Mouse (Mus musculus) midbrain, embryonic 11.5 days (tissue): ENCODE measurements around the gene Oxsm. TPM values are rescaled to one million over a fixed set of nuclear protein-coding genes. Genes with fewer than 3 reads are reported as not detected.

Experiments
- ATAC-seq: fragments of 200-750 bp; cut with Nextera tagmentation; 2 replicates; pipeline ENCODE4 v1.8.0; 2017; ENCODE audit warnings: moderate TSS enrichment, moderate library complexity; ENCODE audit not compliant: low FRiP score
- DNase-seq: peaks from one replicate; pipeline ENCODE4 v3.0.0; 2015; ENCODE audit warnings: low spot score; ENCODE audit errors: missing footprints
- H3K27ac ChIP-seq: fragments of 300-500 bp; sonication (generic); 2 replicates; pipeline ENCODE4 v1.5.1; 2014; ENCODE audit warnings: low read depth, low read length
- H3K27me3 ChIP-seq: fragments of 300-500 bp; sonication (generic); 2 replicates; pipeline ENCODE4 v1.6.1; 2014; ENCODE audit warnings: mild to moderate bottlenecking, low read length, moderate library complexity, mixed read lengths; ENCODE audit not compliant: control insufficient read depth, insufficient read depth
- H3K36me3 ChIP-seq: fragments of 300-500 bp; sonication (generic); 2 replicates; pipeline ENCODE4 v1.6.1; 2014; ENCODE audit warnings: mild to moderate bottlenecking, low read length, moderate library complexity, mixed read lengths; ENCODE audit not compliant: control insufficient read depth, insufficient read depth
- H3K4me1 ChIP-seq: fragments of 300-500 bp; sonication (generic); 2 replicates; pipeline ENCODE4 v1.6.1; 2014; ENCODE audit warnings: low read length; ENCODE audit not compliant: control insufficient read depth, insufficient read depth
- H3K4me2 ChIP-seq: fragments of 300-500 bp; sonication (generic); 2 replicates; pipeline ENCODE4 v1.6.1; 2014; ENCODE audit warnings: mild to moderate bottlenecking, moderate library complexity
- H3K4me3 ChIP-seq: fragments of 300-500 bp; sonication (generic); 2 replicates; pipeline ENCODE4 v1.5.1; 2014; ENCODE audit warnings: low read depth, low read length
- H3K9ac ChIP-seq: fragments of 300-500 bp; sonication (generic); 2 replicates; pipeline ENCODE4 v1.6.1; 2014; ENCODE audit warnings: low read length
- H3K9me3 ChIP-seq: fragments of 300-500 bp; sonication (generic); 2 replicates; pipeline ENCODE4 v1.6.1; 2016; ENCODE audit warnings: low read length; ENCODE audit not compliant: control insufficient read depth
- WGBS: fragments of 180-500 bp; shearing (Covaris S2); extraction: QIAGEN DNeasy Blood & Tissue Kit; methylation state at CpG from one replicate; pipeline ENCODE4 v1.1.7; 2014; 5-methylcytosine and 5-hydroxymethylcytosine counted together
- polyA plus RNA-seq: library from polyadenylated mRNA; unstranded; fragments of >200 nt; fragmentation: Nextera tagmentation; extraction: Ambion mirVana; gene quantifications from 2 replicates; pipeline ENCODE4 v1.2.1, GENCODE M21; 2014

Oxsm gene
- 1.3 and 1.8 TPM in 2 replicates for polyA plus RNA-seq

- H3K27ac ChIP-seq, result peak within 1 kb of the TSS; percentile 50; the same call in 1 of the 2 replicates
- peak within 1 kb of the TSS; percentile 69 for H3K4me3 ChIP-seq
- no peaks in the 10 kb centered on the region for H3K9me3 ChIP-seq
- H3K9ac ChIP-seq, result peak within 1 kb of the TSS; percentile 91
- H3K4me1 ChIP-seq, result peaks cover 5% of the 10 kb centered on the region
- DNase-seq (peak; percentile 99), ATAC-seq (peak; percentile 99)
- under 1% methylated on average over 64 of the region's 65 CpGs for WGBS
- H3K27me3 ChIP-seq, result no peaks in the 10 kb centered on the region
- peak within 1 kb of the TSS; percentile 77 for H3K4me2 ChIP-seq
- H3K36me3 ChIP-seq, result no peaks in the 10 kb centered on the region
Observed at GRCm38 (mm10) chr14:16249171-16249874, at the start of gene Oxsm, which contains the start of gene Ngly1. Gene Oxsm (minus strand): TSS chr14:16249808. Gene Ngly1 (plus strand): TSS chr14:16249280.

- Histone ChIP-seq H3K9me3 (no peaks in the 10 kb centered on the region), H3K27me3 (no peaks in the 10 kb centered on the region), H3K4me2 (no peak overlapping the region), H3K36me3 (no peaks in the 10 kb centered on the region), H3K4me1 (no peaks in the 10 kb centered on the region), H3K4me3 (no peak overlapping the region), H3K9ac (no peak overlapping the region), H3K27ac (no peak overlapping the region)
- no peak for ATAC-seq
- WGBS, result 80% methylated on average over 2 of the region's 2 CpGs
- DNase-seq, result no peak
Observed at GRCm38 (mm10) chr14:16296816-16297468, 47.3 kb upstream of the Oxsm start.

GRCm38 (mm10) chr14:16293921-16294320 lies 44.3 kb upstream of the Oxsm start:
- Histone ChIP-seq H3K9me3 (no peaks in the 10 kb centered on the region), H3K36me3 (no peaks in the 10 kb centered on the region), H3K27me3 (no peaks in the 10 kb centered on the region), H3K4me2 (no peak overlapping the region), H3K27ac (no peak overlapping the region), H3K4me1 (no peaks in the 10 kb centered on the region), H3K9ac (no peak overlapping the region), H3K4me3 (no peak overlapping the region)
- 81% methylated on average over 1 of the region's 1 CpGs for WGBS
- DNase-seq (no peak), ATAC-seq (no peak)

- H3K4me3 ChIP-seq, result no peak overlapping the region
- DNase-seq, result no peak
- H3K27ac ChIP-seq, result no peak overlapping the region
- no peaks in the 10 kb centered on the region for H3K27me3 ChIP-seq
- H3K9me3 ChIP-seq, result no peaks in the 10 kb centered on the region
- H3K9ac ChIP-seq, result no peak overlapping the region
- no peaks in the 10 kb centered on the region for H3K36me3 ChIP-seq
- ATAC-seq, result no peak
- no peak overlapping the region for H3K4me2 ChIP-seq
- no peaks in the 10 kb centered on the region for H3K4me1 ChIP-seq
Observed at GRCm38 (mm10) chr14:16293015-16293414, 43.4 kb upstream of the Oxsm start.

GRCm38 (mm10) chr14:16292371-16292770 lies 42.8 kb upstream of the Oxsm start:
- DNase-seq, result no peak
- Histone ChIP-seq H3K36me3 (no peaks in the 10 kb centered on the region), H3K27ac (no peak overlapping the region), H3K4me1 (no peaks in the 10 kb centered on the region), H3K4me2 (no peak overlapping the region), H3K9me3 (no peaks in the 10 kb centered on the region), H3K27me3 (no peaks in the 10 kb centered on the region), H3K4me3 (no peak overlapping the region), H3K9ac (no peak overlapping the region)
- ATAC-seq, result no peak
- WGBS, result 65% methylated on average over 1 of the region's 1 CpGs

- Histone ChIP-seq H3K4me3 (no peak overlapping the region), H3K4me1 (no peaks in the 10 kb centered on the region), H3K27me3 (no peaks in the 10 kb centered on the region), H3K36me3 (no peaks in the 10 kb centered on the region), H3K4me2 (no peak overlapping the region), H3K9me3 (no peaks in the 10 kb centered on the region), H3K9ac (no peak overlapping the region), H3K27ac (no peak overlapping the region)
- ATAC-seq (no peak), DNase-seq (no peak)
- 82% methylated on average over 4 of the region's 4 CpGs for WGBS
Observed at GRCm38 (mm10) chr14:16283966-16284365, 34.4 kb upstream of the Oxsm start.

GRCm38 (mm10) chr14:16279196-16279595 lies 29.6 kb upstream of the Oxsm start:
- Histone ChIP-seq H3K36me3 (no peaks in the 10 kb centered on the region), H3K4me3 (no peak overlapping the region), H3K27me3 (no peaks in the 10 kb centered on the region), H3K9ac (no peak overlapping the region), H3K27ac (no peak overlapping the region), H3K4me2 (no peak overlapping the region), H3K4me1 (no peaks in the 10 kb centered on the region), H3K9me3 (no peaks in the 10 kb centered on the region)
- ATAC-seq (no peak), DNase-seq (no peak)
- 75% methylated on average over 4 of the region's 4 CpGs for WGBS

- no peak overlapping the region for H3K9ac ChIP-seq
- H3K4me1 ChIP-seq, result no peaks in the 10 kb centered on the region
- ATAC-seq, result no peak
- H3K36me3 ChIP-seq, result no peaks in the 10 kb centered on the region
- WGBS, result 88% methylated on average over 3 of the region's 3 CpGs
- H3K9me3 ChIP-seq, result no peaks in the 10 kb centered on the region
- H3K4me2 ChIP-seq, result no peak overlapping the region
- H3K27me3 ChIP-seq, result no peaks in the 10 kb centered on the region
- H3K4me3 ChIP-seq, result no peak overlapping the region
- no peak overlapping the region for H3K27ac ChIP-seq
- no peak for DNase-seq
Observed at GRCm38 (mm10) chr14:16273677-16274076, 24.1 kb upstream of the Oxsm start.

GRCm38 (mm10) chr14:16269776-16270175 lies 20.2 kb upstream of the Oxsm start:
- Histone ChIP-seq H3K9ac (no peak overlapping the region), H3K27ac (no peak overlapping the region), H3K9me3 (no peaks in the 10 kb centered on the region), H3K36me3 (no peaks in the 10 kb centered on the region), H3K4me1 (no peaks in the 10 kb centered on the region), H3K4me2 (no peak overlapping the region), H3K4me3 (no peak overlapping the region), H3K27me3 (no peaks in the 10 kb centered on the region)
- DNase-seq (no peak), ATAC-seq (no peak)
- 95% methylated on average over 2 of the region's 2 CpGs for WGBS
